Mouse (Mus musculus) kidney, postnatal 14 days (tissue): ENCODE data around the gene Mef2b.
A peak's percentile ranks its signal among the peaks of the same experiment; 100 is the strongest.

Experiments
- DNase-seq: peaks from one replicate; pipeline ENCODE4 v3.0.0; 2022; ENCODE audit warnings: mixed read lengths

The Mef2b gene

GRCm38 (mm10) chr8:70139026-70139857, at the start of gene Mef2b, which contains the start of the genes Rfxank and Borcs8:
Mef2b (plus strand) TSS chr8:70139711.
Rfxank (minus strand) TSS chr8:70139154.
Borcs8 (plus strand) TSS chr8:70139499.
- DNase-seq: peak; percentile 100

- DNase-seq: no peak
Observed at GRCm38 (mm10) chr8:70092786-70093185, 46.7 kb upstream of the Mef2b start.

GRCm38 (mm10) chr8:70099276-70099675, 40.2 kb upstream of the Mef2b start:
- DNase-seq: no peak

GRCm38 (mm10) chr8:70100241-70100640, 39.3 kb upstream of the Mef2b start:
- DNase-seq: no peak

GRCm38 (mm10) chr8:70104506-70104905, 35.0 kb upstream of the Mef2b start:
- DNase-seq: peak; percentile 38

- no peak for DNase-seq
Observed at GRCm38 (mm10) chr8:70104922-70105321, 34.6 kb upstream of the Mef2b start.

- no peak for DNase-seq
Observed at GRCm38 (mm10) chr8:70110451-70110850, 29.1 kb upstream of the Mef2b start.

- no peak for DNase-seq
Observed at GRCm38 (mm10) chr8:70111192-70111795, 28.2 kb upstream of the Mef2b start.

GRCm38 (mm10) chr8:70112401-70113016, 27.0 kb upstream of the Mef2b start:
- DNase-seq: no peak

- no peak for DNase-seq
Observed at GRCm38 (mm10) chr8:70114488-70114887, 25.0 kb upstream of the Mef2b start.

GRCm38 (mm10) chr8:70114892-70115291, 24.6 kb upstream of the Mef2b start:
- no peak for DNase-seq

- DNase-seq: peak; percentile 28
Observed at GRCm38 (mm10) chr8:70117611-70118010, 21.9 kb upstream of the Mef2b start.

- DNase-seq: no peak
Observed at GRCm38 (mm10) chr8:70118726-70119700, 20.5 kb upstream of the Mef2b start.

GRCm38 (mm10) chr8:70120667-70121066, 18.8 kb upstream of the Mef2b start, which contains the start of gene Ncan:
Ncan (minus strand) TSS chr8:70120873.
- peak; percentile 79 for DNase-seq

GRCm38 (mm10) chr8:70122863-70123262, 16.6 kb upstream of the Mef2b start:
- no peak for DNase-seq

GRCm38 (mm10) chr8:70124992-70125391, 14.5 kb upstream of the Mef2b start:
- DNase-seq: no peak

- peak; percentile 49 for DNase-seq
Observed at GRCm38 (mm10) chr8:70128435-70128834, 11.1 kb upstream of the Mef2b start.

- DNase-seq: peak; percentile 25
Observed at GRCm38 (mm10) chr8:70129309-70129952, 10.1 kb upstream of the Mef2b start.

GRCm38 (mm10) chr8:70130066-70130465, 9.4 kb upstream of the Mef2b start:
- DNase-seq: no peak

GRCm38 (mm10) chr8:70131166-70131883, 8.2 kb upstream of the Mef2b start, which contains the start of gene Nr2c2ap:
Nr2c2ap (plus strand) TSS chr8:70131333.
- DNase-seq: peak; percentile 89

GRCm38 (mm10) chr8:70134086-70134485, 5.4 kb upstream of the Mef2b start:
- DNase-seq: no peak
